Mouse (Mus musculus) hindbrain, embryonic 16.5 days (tissue): ENCODE measurements around the gene Xrcc3. TPM values are rescaled to one million over a fixed set of nuclear protein-coding genes. Genes with fewer than 3 reads are reported as not detected.

Experiments
- ATAC-seq: fragments of 200-750 bp; cut with Nextera tagmentation; 2 replicates; pipeline ENCODE4 v1.8.0; 2017; ENCODE audit warnings: moderate TSS enrichment, moderate library complexity
- H3K27ac ChIP-seq: fragments of 300-500 bp; sonication (generic); 2 replicates; pipeline ENCODE4 v1.5.1; 2014; ENCODE audit warnings: low read depth, mild to moderate bottlenecking, control low read depth, low read length, moderate library complexity
- H3K27me3 ChIP-seq: fragments of 300-500 bp; sonication (generic); replicated peaks from 2 replicates; pipeline ENCODE4 v1.6.1; 2014; ENCODE audit warnings: low read length; ENCODE audit not compliant: control insufficient read depth, insufficient read depth
- H3K36me3 ChIP-seq: fragments of 300-500 bp; sonication (generic); 2 replicates; pipeline ENCODE4 v1.6.1; 2014; ENCODE audit warnings: mild to moderate bottlenecking, low read length, moderate library complexity, mixed read lengths; ENCODE audit not compliant: control insufficient read depth, insufficient read depth
- H3K4me1 ChIP-seq: fragments of 300-500 bp; sonication (generic); 2 replicates; pipeline ENCODE4 v1.6.1; 2014; ENCODE audit warnings: low read depth, low read length; ENCODE audit not compliant: control insufficient read depth, insufficient read depth
- H3K4me2 ChIP-seq: fragments of 300-500 bp; sonication (generic); 2 replicates; pipeline ENCODE4 v1.6.1; 2014; ENCODE audit warnings: mild to moderate bottlenecking, low read length, control low read depth, moderate library complexity
- H3K4me3 ChIP-seq: fragments of 300-500 bp; sonication (generic); 2 replicates; pipeline ENCODE4 v1.5.1; 2014; ENCODE audit warnings: mild to moderate bottlenecking, low read length, control low read depth, moderate library complexity
- H3K9ac ChIP-seq: fragments of 300-500 bp; sonication (generic); 2 replicates; pipeline ENCODE4 v1.6.1; 2014; ENCODE audit warnings: low read depth, mild to moderate bottlenecking, control low read depth, low read length, moderate library complexity
- H3K9me3 ChIP-seq: fragments of 300-500 bp; sonication (generic); 2 replicates; pipeline ENCODE4 v1.6.1; 2014; ENCODE audit warnings: mild to moderate bottlenecking, low read length, moderate library complexity; ENCODE audit not compliant: control insufficient read depth
- WGBS: fragments of 180-500 bp; shearing (Covaris S2); extraction: QIAGEN DNeasy Blood & Tissue Kit; methylation state at CpG from one replicate; pipeline ENCODE4 v1.1.7; 2014; 5-methylcytosine and 5-hydroxymethylcytosine counted together
- polyA plus RNA-seq: library from polyadenylated mRNA; unstranded; fragments of >200 nt; fragmentation: Nextera tagmentation; extraction: Ambion mirVana; gene quantifications from 2 replicates; pipeline ENCODE4 v1.2.1, GENCODE M21; 2015

The Xrcc3 gene
- polyA plus RNA-seq, 1 experiment from 2014 or later = 3.3 TPM

GRCm38 (mm10) chr12:111820708-111821107 is 7.0 kb upstream of the Xrcc3 start:
- peaks cover 6% of the 10 kb centered on the region for H3K4me1 ChIP-seq
- H3K27me3 ChIP-seq = no peaks in the 10 kb centered on the region
- no peak overlapping the region for H3K27ac ChIP-seq
- H3K36me3 ChIP-seq = peaks cover 8% of the 10 kb centered on the region
- no peaks in the 10 kb centered on the region for H3K9me3 ChIP-seq
- no peak overlapping the region for H3K9ac ChIP-seq
- H3K4me2 ChIP-seq = no peak overlapping the region
- WGBS = 93% methylated on average over 7 of the region's 7 CpGs
- H3K4me3 ChIP-seq = no peak overlapping the region
- ATAC-seq = no peak

DNA sequence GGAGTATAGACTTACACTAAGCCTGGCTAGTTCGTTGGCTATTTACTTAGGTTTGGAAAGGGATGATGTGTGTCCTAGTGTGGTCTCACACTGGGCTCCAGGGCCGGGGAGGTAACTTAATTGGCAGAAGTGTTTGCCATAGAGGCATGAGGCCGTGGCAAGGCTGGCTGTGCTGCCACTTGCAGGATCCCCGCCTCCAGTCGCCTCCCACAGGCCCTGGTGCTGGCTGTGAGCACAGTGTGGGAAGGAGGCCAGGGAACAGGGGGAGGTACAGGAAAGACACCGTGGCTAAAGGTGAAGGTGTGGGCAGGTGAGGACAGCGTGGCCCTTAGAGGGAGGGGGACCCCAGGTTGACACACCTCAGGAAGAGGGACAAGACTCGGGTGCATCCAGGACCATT is 6.3 kb upstream of the Xrcc3 start:
- H3K27me3 ChIP-seq = no peaks in the 10 kb centered on the region
- H3K36me3 ChIP-seq = peaks cover 4% of the 10 kb centered on the region; the same call in 1 of the 2 replicates
- no peak overlapping the region for H3K4me3 ChIP-seq
- WGBS = 77% methylated on average over 8 of the region's 8 CpGs
- no peak overlapping the region; the same call in 1 of the 2 replicates for H3K9ac ChIP-seq
- no peaks in the 10 kb centered on the region for H3K9me3 ChIP-seq
- H3K4me2 ChIP-seq = no peak overlapping the region
- no peak for ATAC-seq
- H3K4me1 ChIP-seq = peaks cover 10% of the 10 kb centered on the region
- H3K27ac ChIP-seq = no peak overlapping the region

DNA sequence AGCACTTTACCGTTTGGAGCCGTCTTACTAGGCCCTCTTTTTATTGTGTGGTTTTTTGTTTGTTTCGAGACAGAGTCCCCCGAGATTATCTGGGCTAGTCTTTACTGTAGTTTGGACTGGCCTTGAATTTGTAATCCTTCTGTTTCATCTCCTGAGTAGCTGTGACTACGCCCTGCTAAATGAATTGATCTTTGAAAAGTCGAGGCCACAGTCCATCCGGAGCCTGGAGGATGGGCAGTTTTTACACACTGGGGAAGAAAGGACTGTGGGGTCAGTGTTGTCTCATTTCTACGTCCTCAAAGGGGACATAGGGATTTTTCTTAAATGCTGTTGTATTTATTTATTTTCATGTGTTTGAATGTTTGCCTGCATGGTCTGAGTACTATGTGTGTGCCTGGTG is 4.3 kb upstream of the Xrcc3 start:
- H3K27me3 ChIP-seq = no peaks in the 10 kb centered on the region
- no peak overlapping the region for H3K4me2 ChIP-seq
- no peaks in the 10 kb centered on the region for H3K9me3 ChIP-seq
- 87% methylated on average over 8 of the region's 8 CpGs for WGBS
- no peak for ATAC-seq
- H3K4me1 ChIP-seq = peaks cover 20% of the 10 kb centered on the region
- no peak overlapping the region for H3K4me3 ChIP-seq
- no peaks in the 10 kb centered on the region for H3K36me3 ChIP-seq
- H3K27ac ChIP-seq = no peak overlapping the region
- no peak overlapping the region for H3K9ac ChIP-seq

DNA sequence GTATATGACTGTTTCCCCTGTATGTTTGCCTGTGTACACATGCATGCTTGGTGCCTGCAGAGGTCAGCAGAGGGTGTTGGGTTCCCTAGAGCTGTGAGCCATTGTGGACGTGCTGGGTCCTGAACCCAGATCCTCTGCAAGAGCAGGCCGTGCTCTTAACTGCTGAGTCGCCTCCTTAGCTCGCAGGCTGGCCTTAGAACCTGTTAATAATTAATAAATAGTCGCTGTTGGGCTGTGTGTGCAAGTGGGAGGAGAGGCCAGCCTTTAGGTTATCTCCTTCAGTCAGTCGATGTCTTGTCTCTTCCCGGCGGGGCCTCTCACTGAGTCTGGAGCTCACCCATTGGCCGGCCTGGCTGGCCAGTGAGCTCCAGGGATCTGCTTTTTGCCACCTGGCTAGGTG is 3.3 kb upstream of the Xrcc3 start:
- Histone ChIP-seq H3K4me2 (no peak overlapping the region), H3K9ac (no peak overlapping the region), H3K27ac (no peak overlapping the region), H3K4me3 (no peak overlapping the region), H3K27me3 (no peaks in the 10 kb centered on the region), H3K36me3 (no peaks in the 10 kb centered on the region), H3K4me1 (peaks cover 22% of the 10 kb centered on the region), H3K9me3 (no peaks in the 10 kb centered on the region)
- no peak for ATAC-seq
- WGBS = 61% methylated on average over 9 of the region's 9 CpGs

DNA sequence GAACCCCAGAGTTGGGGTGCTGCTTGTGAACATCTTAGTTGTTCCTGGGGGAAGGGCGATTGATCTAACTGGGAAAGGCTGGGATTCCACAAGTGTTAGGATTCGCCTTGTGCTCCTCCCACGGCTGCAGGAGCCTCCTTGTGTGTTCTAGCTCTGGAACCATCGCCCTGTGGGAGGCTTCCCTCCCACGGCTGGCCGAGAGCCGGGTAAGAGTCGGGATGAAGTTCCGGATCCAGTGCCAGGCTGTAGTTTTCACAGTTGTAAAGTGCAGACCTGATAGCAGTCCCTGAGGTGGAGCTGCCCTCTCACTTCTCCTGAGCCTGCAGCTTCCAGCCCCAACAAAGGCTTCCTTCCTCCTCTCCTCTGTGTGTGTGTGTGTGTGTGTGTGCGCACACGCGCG is 2.9 kb upstream of the Xrcc3 start:
- Histone ChIP-seq H3K4me2 (peak overlapping the region; percentile 22), H3K4me1 (peaks cover 22% of the 10 kb centered on the region), H3K36me3 (no peaks in the 10 kb centered on the region), H3K9ac (no peak overlapping the region), H3K4me3 (no peak overlapping the region), H3K27ac (no peak overlapping the region), H3K27me3 (no peaks in the 10 kb centered on the region), H3K9me3 (no peaks in the 10 kb centered on the region)
- WGBS = 51% methylated on average over 13 of the region's 13 CpGs
- ATAC-seq = no peak

DNA sequence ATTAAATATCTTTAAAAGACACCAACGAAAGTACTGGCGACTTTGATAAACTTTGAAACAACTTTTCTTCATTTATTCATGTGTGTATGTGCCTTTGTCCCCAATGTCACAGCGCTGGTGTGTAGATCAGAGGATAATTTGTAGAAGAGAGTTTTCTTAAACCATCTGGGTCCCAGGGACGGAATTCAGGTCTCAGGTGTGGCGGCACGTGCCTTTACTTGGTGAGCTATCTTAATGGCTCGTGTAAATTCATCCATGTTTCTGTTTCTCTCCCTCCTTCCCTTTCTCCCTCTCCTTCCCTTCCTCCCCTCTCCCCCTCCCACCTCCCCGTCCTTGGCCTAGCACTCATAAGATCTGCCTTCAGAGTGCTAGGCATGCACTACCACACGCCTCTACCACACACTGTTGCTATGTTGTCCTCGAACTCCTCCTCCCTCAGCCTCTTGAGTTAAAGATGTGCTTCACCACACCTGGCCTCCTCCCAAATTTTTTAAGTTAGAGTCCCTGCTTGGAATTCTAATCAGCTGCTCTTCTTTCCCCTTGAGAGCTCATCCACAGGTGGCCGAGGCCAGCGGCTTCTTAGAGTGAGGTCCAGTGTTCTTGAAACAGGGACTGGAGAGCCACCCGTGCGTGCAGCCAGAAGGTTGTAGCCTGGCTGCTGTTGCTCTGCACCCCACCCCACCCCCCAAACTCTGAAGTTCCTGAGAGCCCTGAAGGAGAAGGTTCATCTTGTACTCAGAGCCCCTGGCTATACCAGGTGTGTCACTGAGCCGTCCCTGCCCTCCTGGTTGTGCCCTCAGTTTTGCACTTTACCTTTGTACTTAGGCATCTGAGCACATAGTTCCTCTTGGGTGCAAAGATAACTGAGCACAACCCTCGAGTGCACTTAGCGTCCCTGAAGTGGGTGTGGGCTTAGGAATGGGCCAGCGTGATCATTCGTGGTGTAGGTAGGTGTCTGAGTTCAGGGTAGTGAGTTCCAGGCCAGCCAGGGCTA is 1.4 kb upstream of the Xrcc3 start:
- no peak for ATAC-seq
- Histone ChIP-seq H3K4me1 (peaks cover 22% of the 10 kb centered on the region), H3K4me2 (peak overlapping the region; percentile 93), H3K9ac (peak overlapping the region; percentile 77), H3K36me3 (no peaks in the 10 kb centered on the region), H3K4me3 (peak overlapping the region; percentile 77), H3K9me3 (no peaks in the 10 kb centered on the region), H3K27me3 (no peaks in the 10 kb centered on the region), H3K27ac (peak overlapping the region; percentile 25)
- WGBS = 32% methylated on average over 19 of the region's 19 CpGs

DNA sequence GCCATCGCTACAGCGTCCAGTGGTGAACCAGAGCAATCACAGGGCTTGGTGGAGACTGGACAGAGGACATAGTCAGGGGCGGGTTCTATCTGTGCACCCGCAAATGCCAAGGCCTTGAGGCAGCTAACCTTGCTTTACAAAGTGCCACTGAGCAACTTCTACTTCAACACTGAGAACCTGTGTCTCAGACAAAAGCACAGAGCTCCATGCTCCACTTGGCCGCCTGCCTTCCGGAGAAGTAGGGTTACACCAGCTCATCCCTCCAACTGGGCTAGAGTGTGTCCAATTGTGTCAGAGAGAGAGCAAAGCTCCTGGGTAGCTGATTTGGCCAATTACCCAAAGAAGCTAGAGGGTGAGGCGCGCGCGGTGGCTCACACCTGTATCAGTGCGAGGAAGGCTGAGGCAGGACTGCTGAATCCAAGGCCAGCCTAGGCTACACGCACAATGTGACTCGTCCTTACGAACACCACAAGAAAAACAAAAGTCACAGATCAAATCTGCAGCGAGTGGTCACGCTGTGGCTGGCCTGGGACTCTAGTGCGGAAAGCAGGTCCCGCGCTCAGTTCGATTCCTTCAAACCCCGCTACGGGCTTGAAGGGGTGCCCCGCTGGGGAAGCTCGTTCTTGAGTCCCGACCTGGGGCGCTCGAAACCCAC is 435 bp downstream of the Xrcc3 start:
- Histone ChIP-seq H3K9ac (peak overlapping the region; percentile 39), H3K4me2 (peak overlapping the region; percentile 64), H3K36me3 (peaks cover 1% of the 10 kb centered on the region; the same call in 1 of the 2 replicates), H3K27ac (no peak overlapping the region), H3K9me3 (no peaks in the 10 kb centered on the region), H3K27me3 (no peaks in the 10 kb centered on the region), H3K4me3 (peak overlapping the region; percentile 53), H3K4me1 (peaks cover 26% of the 10 kb centered on the region)
- ATAC-seq = no peak
- 5% methylated on average over 27 of the region's 27 CpGs for WGBS

- Histone ChIP-seq H3K9ac (no peak overlapping the region), H3K36me3 (peaks cover 7% of the 10 kb centered on the region; the same call in 1 of the 2 replicates), H3K4me2 (no peak overlapping the region; the same call in none of the 2 replicates), H3K4me1 (peaks cover 26% of the 10 kb centered on the region), H3K27ac (no peak overlapping the region), H3K27me3 (no peaks in the 10 kb centered on the region), H3K4me3 (peak overlapping the region; percentile 53), H3K9me3 (no peaks in the 10 kb centered on the region)
- no peak for ATAC-seq
- WGBS = 74% methylated on average over 12 of the region's 12 CpGs
These were observed 1.1 kb downstream of the Xrcc3 start for GRCm38 (mm10) chr12:111812611-111813010.

GRCm38 (mm10) chr12:111812075-111812474 is 1.6 kb downstream of the Xrcc3 start:
- Histone ChIP-seq H3K4me2 (no peak overlapping the region), H3K36me3 (peaks cover 9% of the 10 kb centered on the region; the same call in 1 of the 2 replicates), H3K4me3 (no peak overlapping the region), H3K9ac (no peak overlapping the region), H3K27ac (no peak overlapping the region), H3K9me3 (no peaks in the 10 kb centered on the region), H3K4me1 (peaks cover 26% of the 10 kb centered on the region), H3K27me3 (no peaks in the 10 kb centered on the region)
- WGBS = 89% methylated on average over 12 of the region's 13 CpGs
- no peak for ATAC-seq
